Mouse (Mus musculus): ENCODE measurements around the gene Zfp94. TPM values are rescaled to one million over a fixed set of nuclear protein-coding genes. Genes with fewer than 3 reads are reported as not detected.
A peak's percentile ranks its signal among the peaks of the same experiment; 100 is the strongest.

The Zfp94 gene
- total RNA-seq, 2 experiments from 2014 or later, result 1.0 to 1.8 TPM

GRCm38 (mm10) chr7:24271191-24271590 lies 45.3 kb downstream of the Zfp94 start:
- DNase-seq, result no peak

- peak; percentile 76 for DNase-seq
These were observed 46.2 kb downstream of the Zfp94 start, which contains the start of gene Zfp93 for GRCm38 (mm10) chr7:24270288-24270672. Zfp93 (plus strand) TSS chr7:24270420.

- no peak for DNase-seq
These were observed 46.7 kb downstream of the Zfp94 start for GRCm38 (mm10) chr7:24269667-24270287.

GRCm38 (mm10) chr7:24269256-24269655 lies 47.2 kb downstream of the Zfp94 start:
- no peak for DNase-seq

- DNase-seq, result no peak
These were observed 48.0 kb downstream of the Zfp94 start for GRCm38 (mm10) chr7:24268176-24269155.

- DNase-seq, result no peak
These were observed 56.5 kb downstream of the Zfp94 start for GRCm38 (mm10) chr7:24260000-24260312.

- no peak for DNase-seq
These were observed 57.0 kb downstream of the Zfp94 start for GRCm38 (mm10) chr7:24259306-24259999.

- DNase-seq, result peak; percentile 80
These were observed 61.6 kb downstream of the Zfp94 start, which contains the start of gene Zfp108 for GRCm38 (mm10) chr7:24254633-24255474. Zfp108 (plus strand) TSS chr7:24254794.

GRCm38 (mm10) chr7:24253779-24254615 lies 62.5 kb downstream of the Zfp94 start:
- DNase-seq, result no peak

Small RNAs within 50 kb of the gene (microRNA-seq; reads per million reads assigned to microRNA genes)
- gene Gm27592, result 0 reads per million in 2 experiments

Other genes starting within 250 kb of the Zfp94 start
- gene Zfp180, start 234.7 kb downstream of the Zfp94 start, total RNA-seq (2021), result 10 to 100 TPM; 11.1 to 11.3 TPM
- gene Zfp112, start 204.4 kb downstream of the Zfp94 start, total RNA-seq (2021), result 1 to 10 TPM; 2.2 to 3.4 TPM
- gene Zfp235, start 182.5 kb downstream of the Zfp94 start, total RNA-seq (2021), result 1 to 10 TPM; 4.1 to 5.1 TPM
- under 1 TPM; 0.23 to 0.76 TPM for gene Zfp114, start 141.6 kb downstream of the Zfp94 start, total RNA-seq (2021)
- gene Zfp111, start 105.2 kb downstream of the Zfp94 start, total RNA-seq (2021), result 10 to 100 TPM in 1 of 2 experiments, 1 to 10 TPM in 1; 8.2 to 10.3 TPM
- 1 to 10 TPM; 1.1 to 1.2 TPM for gene Zfp109, start 79.1 kb downstream of the Zfp94 start, total RNA-seq (2021)
- gene Zfp108, start 61.9 kb downstream of the Zfp94 start, total RNA-seq (2021), result 1 to 10 TPM; 1.2 to 1.4 TPM
- 1 to 10 TPM; 3.7 to 4.8 TPM for gene Zfp93, start 46.2 kb downstream of the Zfp94 start, total RNA-seq (2021)
- 1 to 10 TPM; 4.2 to 6.6 TPM for gene Zfp61, start 15.4 kb downstream of the Zfp94 start, total RNA-seq (2021)
- gene Tescl, start 17.3 kb upstream of the Zfp94 start, total RNA-seq (2021), result under 1 TPM; 0.32 to 0.33 TPM
- not detected for gene Lypd5, start 32.5 kb upstream of the Zfp94 start, total RNA-seq (2021)
- 1 to 10 TPM; 1.0 TPM for gene Kcnn4, start 53.6 kb upstream of the Zfp94 start, total RNA-seq (2021)
- gene Smg9, start 83.0 kb upstream of the Zfp94 start, total RNA-seq (2021), result 10 to 100 TPM; 15.0 to 15.5 TPM
- not detected for gene Irgc1, start 135.6 kb upstream of the Zfp94 start, total RNA-seq (2021)
- gene Plaur, start 145.8 kb upstream of the Zfp94 start, total RNA-seq (2021), result 10 to 100 TPM in 1 of 2 experiments, 1 to 10 TPM in 1; 6.4 to 10.4 TPM
- 10 to 100 TPM; 11.9 to 12.5 TPM for gene Cadm4, start 165.4 kb upstream of the Zfp94 start, total RNA-seq (2021)
- 10 to 100 TPM; 17.3 to 18.5 TPM for gene Zfp428, start 190.3 kb upstream of the Zfp94 start, total RNA-seq (2021)
- not detected for gene AC161166.1, start 195.8 kb upstream of the Zfp94 start, total RNA-seq (2021)
- gene Irgq, start 214.0 kb upstream of the Zfp94 start, total RNA-seq (2021), result 10 to 100 TPM; 16.7 to 17.2 TPM
- not detected for gene Pinlyp, start 229.5 kb upstream of the Zfp94 start, total RNA-seq (2021)
- gene Xrcc1, start 229.6 kb upstream of the Zfp94 start, total RNA-seq (2021), result 10 to 100 TPM; 42.0 to 43.9 TPM